Mouse (Mus musculus) erythroblast, embryonic 14.5 days (primary cell): ENCODE measurements around the gene Irx2. TPM values are rescaled to one million over a fixed set of nuclear protein-coding genes. Genes with fewer than 3 reads are reported as not detected.

Source experiments
- H3K27me3 ChIP-seq: 2 replicates; pipeline ENCODE4 v1.6.1; 2012; ENCODE audit warnings: inconsistent platforms; ENCODE audit not compliant: control insufficient read depth
- H3K36me3 ChIP-seq: 2 replicates; pipeline ENCODE4 v1.6.1; 2012; ENCODE audit warnings: mild to moderate bottlenecking, inconsistent platforms; ENCODE audit not compliant: control insufficient read depth
- H3K4me1 ChIP-seq: 2 replicates; pipeline ENCODE4 v1.6.1; 2012; ENCODE audit warnings: inconsistent platforms; ENCODE audit not compliant: control insufficient read depth
- H3K4me3 ChIP-seq: replicated peaks from 2 replicates; pipeline ENCODE3; 2012; ENCODE audit warnings: moderate library complexity, mild to moderate bottlenecking, inconsistent platforms
- H3K9me3 ChIP-seq: 2 replicates; pipeline ENCODE4 v1.6.1; 2012; ENCODE audit warnings: low read length, inconsistent platforms, mixed read lengths; ENCODE audit not compliant: control insufficient read depth
- GATA1 ChIP-seq: IDR thresholded peaks from 2 replicates; pipeline ENCODE4 v1.6.1; 2012; ENCODE audit warnings: low read length, inconsistent platforms, mixed read lengths
- TAL1 ChIP-seq: IDR thresholded peaks from 3 replicates; pipeline ENCODE4 v1.6.1; 2012; ENCODE audit warnings: low read length, inconsistent platforms, mixed read lengths
- polyA plus RNA-seq: library from polyadenylated mRNA; stranded (reverse); fragments of >175 nt; gene quantifications from 2 replicates; pipeline ENCODE4 v1.2.3, GENCODE M21; 2012

The Irx2 gene
- polyA plus RNA-seq, 1 experiment: not detected

DNA sequence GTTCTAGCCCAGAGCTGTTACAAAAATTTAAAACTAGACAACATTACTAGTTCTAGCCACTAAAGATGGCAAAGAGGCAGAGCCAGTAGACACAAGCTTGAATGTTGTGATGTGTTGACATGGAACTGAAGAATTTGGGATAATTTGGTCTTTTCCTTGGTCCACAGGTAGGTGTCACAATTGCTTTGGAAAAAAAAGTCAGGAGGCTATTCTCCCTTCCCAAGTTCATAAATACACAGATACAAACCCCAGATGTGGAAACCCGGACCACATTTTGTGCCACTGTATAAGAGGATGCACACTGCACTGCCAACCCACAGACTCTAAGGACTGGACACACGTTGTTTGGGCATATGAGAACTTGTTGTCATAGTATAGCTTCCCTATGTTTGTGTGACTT lies 4.5 kb downstream of the Irx2 start:
- H3K4me3 ChIP-seq: no peak overlapping the region
- H3K27me3 ChIP-seq: peaks cover 96% of the 10 kb centered on the region
- no peaks in the 10 kb centered on the region for H3K4me1 ChIP-seq
- no peak for TF ChIP-seq TAL1
- no peak for TF ChIP-seq GATA1
- H3K9me3 ChIP-seq: peaks cover 2% of the 10 kb centered on the region; the same call in 1 of the 2 replicates
- H3K36me3 ChIP-seq: no peaks in the 10 kb centered on the region

GRCm38 (mm10) chr13:72634752-72635315 lies 6.2 kb downstream of the Irx2 start:
- TF ChIP-seq TAL1 (no peak), GATA1 (no peak)
- H3K4me3 ChIP-seq: no peak overlapping the region
- H3K4me1 ChIP-seq: no peaks in the 10 kb centered on the region
- 0 out of 2 replicates have a peak, but pooled peaks cover 2% of the 10 kb centered on the region for H3K9me3 ChIP-seq
- H3K27me3 ChIP-seq: peaks cover 96% of the 10 kb centered on the region
- no peaks in the 10 kb centered on the region for H3K36me3 ChIP-seq

- H3K4me3 ChIP-seq: no peak overlapping the region
- TF ChIP-seq TAL1: no peak
- no peak for TF ChIP-seq GATA1
- H3K36me3 ChIP-seq: no peaks in the 10 kb centered on the region
- no peaks in the 10 kb centered on the region for H3K4me1 ChIP-seq
- H3K9me3 ChIP-seq: no peaks in the 10 kb centered on the region
- H3K27me3 ChIP-seq: peaks cover 94% of the 10 kb centered on the region
These were observed 7.8 kb downstream of the Irx2 start for GRCm38 (mm10) chr13:72636331-72636851.

- Histone ChIP-seq H3K4me3 (no peak overlapping the region), H3K36me3 (no peaks in the 10 kb centered on the region), H3K9me3 (no peaks in the 10 kb centered on the region), H3K27me3 (peaks cover 87% of the 10 kb centered on the region), H3K4me1 (no peaks in the 10 kb centered on the region)
- TF ChIP-seq TAL1: no peak
- no peak for TF ChIP-seq GATA1
These were observed 8.9 kb downstream of the Irx2 start for GRCm38 (mm10) chr13:72637536-72637935.

- TF ChIP-seq GATA1 (no peak), TAL1 (no peak)
- Histone ChIP-seq H3K4me1 (no peaks in the 10 kb centered on the region), H3K36me3 (no peaks in the 10 kb centered on the region), H3K9me3 (no peaks in the 10 kb centered on the region), H3K27me3 (peaks cover 78% of the 10 kb centered on the region), H3K4me3 (no peak overlapping the region)
These were observed 9.9 kb downstream of the Irx2 start for GRCm38 (mm10) chr13:72638401-72639130.

DNA sequence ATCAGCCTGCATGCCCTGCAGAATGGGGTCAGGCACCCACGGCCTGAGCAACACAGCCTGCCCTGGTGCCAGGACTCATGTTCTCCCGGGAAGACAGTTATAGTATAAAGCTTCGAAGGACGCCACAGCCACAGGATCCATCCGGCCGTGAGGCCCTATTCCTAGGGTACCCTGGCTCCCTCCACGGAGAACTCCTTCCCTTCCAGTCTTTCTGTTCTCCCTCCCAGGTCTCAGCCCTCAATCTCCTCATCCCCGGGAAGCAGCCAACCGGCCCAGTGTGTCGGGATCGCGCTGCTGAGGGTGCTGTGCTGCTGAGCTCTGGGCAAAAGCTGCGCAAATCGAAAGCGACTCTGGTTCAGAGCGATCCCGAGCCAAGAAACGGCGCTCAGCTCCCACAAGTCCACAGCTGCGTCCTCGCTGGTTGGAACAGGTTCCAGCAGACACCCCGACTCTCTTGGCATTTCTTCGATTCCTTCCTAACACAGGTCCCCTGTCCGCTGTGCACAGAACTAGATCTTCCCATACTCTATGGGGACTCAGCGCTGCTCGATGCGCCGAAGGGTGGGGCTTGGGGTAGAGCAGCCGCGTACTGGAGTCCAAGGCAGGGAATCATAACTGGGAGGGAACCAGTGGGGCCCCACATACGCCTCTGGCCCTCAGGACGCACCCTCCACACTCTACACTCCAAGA lies 11.0 kb downstream of the Irx2 start:
- Histone ChIP-seq H3K9me3 (no peaks in the 10 kb centered on the region), H3K4me3 (peak overlapping the region; percentile 24), H3K4me1 (no peaks in the 10 kb centered on the region), H3K36me3 (no peaks in the 10 kb centered on the region), H3K27me3 (peaks cover 68% of the 10 kb centered on the region)
- TF ChIP-seq GATA1 (no peak), TAL1 (no peak)

DNA sequence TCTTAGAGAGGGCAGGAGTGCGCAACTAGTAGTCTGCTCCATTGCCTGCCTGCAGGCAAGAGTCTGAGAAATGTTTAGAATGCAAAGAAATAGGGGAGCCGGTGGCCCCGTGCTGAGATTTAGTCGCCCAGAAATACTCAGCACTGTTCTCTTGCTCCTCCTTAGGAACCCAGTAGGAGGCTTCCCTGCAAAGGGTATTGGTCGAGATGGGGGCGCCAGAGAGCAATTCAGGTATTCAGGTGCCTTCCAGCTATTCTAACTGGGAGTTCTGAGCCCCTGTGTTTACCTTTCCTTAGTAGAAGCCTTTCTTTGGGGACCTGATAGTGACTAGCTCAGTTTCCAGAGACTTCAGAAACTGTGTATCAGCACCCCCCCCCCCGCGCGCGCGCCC lies 11.5 kb downstream of the Irx2 start:
- H3K36me3 ChIP-seq: no peaks in the 10 kb centered on the region
- no peaks in the 10 kb centered on the region for H3K9me3 ChIP-seq
- no peaks in the 10 kb centered on the region for H3K4me1 ChIP-seq
- no peak for TF ChIP-seq TAL1
- no peak for TF ChIP-seq GATA1
- peaks cover 62% of the 10 kb centered on the region for H3K27me3 ChIP-seq
- H3K4me3 ChIP-seq: no peak overlapping the region

DNA sequence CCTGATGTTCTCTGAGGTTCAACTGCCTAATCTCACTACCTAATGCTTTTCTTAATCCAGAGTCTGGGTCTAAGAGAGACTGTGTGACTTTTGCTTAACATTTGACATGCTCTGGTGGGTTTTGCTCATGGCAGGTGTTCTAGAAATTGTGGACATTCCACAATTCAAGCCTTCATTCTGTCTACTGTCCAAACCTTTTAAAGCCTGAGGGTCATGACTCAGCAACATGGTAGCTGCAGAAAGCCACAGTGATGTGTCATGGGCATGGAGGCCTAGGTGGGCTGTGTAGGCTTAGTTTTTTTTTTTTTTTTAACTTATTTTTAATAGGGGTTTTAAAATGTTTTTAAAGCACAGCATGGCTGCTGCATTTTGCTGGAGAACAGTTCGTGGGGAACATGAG lies 27.8 kb downstream of the Irx2 start:
- H3K27me3 ChIP-seq: no peaks in the 10 kb centered on the region
- no peaks in the 10 kb centered on the region for H3K4me1 ChIP-seq
- no peaks in the 10 kb centered on the region for H3K36me3 ChIP-seq
- no peak overlapping the region for H3K4me3 ChIP-seq
- TF ChIP-seq TAL1: no peak
- no peak for TF ChIP-seq GATA1
- H3K9me3 ChIP-seq: no peaks in the 10 kb centered on the region; the same call in 1 of the 2 replicates

- no peaks in the 10 kb centered on the region for H3K36me3 ChIP-seq
- TF ChIP-seq TAL1 (no peak), GATA1 (no peak)
- H3K27me3 ChIP-seq: no peaks in the 10 kb centered on the region
- no peaks in the 10 kb centered on the region for H3K4me1 ChIP-seq
- no peak overlapping the region for H3K4me3 ChIP-seq
- peaks cover 4% of the 10 kb centered on the region; the same call in 1 of the 2 replicates for H3K9me3 ChIP-seq
These were observed 47.2 kb downstream of the Irx2 start for GRCm38 (mm10) chr13:72675826-72676225.
